Comparison of ENCODE assay signal across 10 mouse cellular contexts in genomic region chr11:80808551-80809070, GRCm38 (mm10). TPM values are rescaled to one million over a fixed set of nuclear protein-coding genes. Genes with fewer than 3 reads are reported as not detected.
DNase-seq lines count a peak whose midpoint lies in the region; ATAC-seq and TF ChIP-seq lines count a peak whose summit lies in the region.
"Had no signal": no experiment of that assay in that cellular context is flagged by ENCODE, and none has a peak within 500 bp of the region (broad histone marks: within the 10 kb centered on the region; RNA-seq: fewer than 3 reads in every experiment).

No protein-coding gene starts in this region.

- no peak overlapping the region for H3K4me2 ChIP-seq in liver, embryonic 14.5 days (ENCODE audit: low read depth)
- H3K4me2 ChIP-seq in heart, embryonic 11.5 days, result no peak overlapping the region
- H3K4me2 ChIP-seq: embryonic facial prominence, embryonic 13.5 days had no signal

- intact Hi-C loops in left cerebral cortex, postnatal 36 days (cut with DNase I), result no loop called here

- 42% methylated on average over 6 of the region's 6 CpGs for WGBS in liver, embryonic 14.5 days (ENCODE audit: insufficient replicate concordance)
- WGBS in heart, embryonic 11.5 days (ENCODE audit: insufficient replicate concordance), result 61% methylated on average over 6 of the region's 6 CpGs

- TF ChIP-seq EP300 in liver, embryonic 14.5 days (IDR thresholded peaks at IDR 0.05; ENCODE audit: low read depth), result no peak

- ATAC-seq in liver, embryonic 14.5 days (ENCODE audit: insufficient read depth), result peak; percentile 53; the same call in 1 of the 2 replicates
- no peak for ATAC-seq in heart, embryonic 11.5 days (replicated peaks; ENCODE audit: insufficient number of reproducible peaks, low FRiP score, low TSS enrichment)

- H3K36me3 ChIP-seq in liver, embryonic 14.5 days (replicated peaks; ENCODE audit: control insufficient read depth, insufficient read depth, low read depth), result no peaks in the 10 kb centered on the region
- H3K36me3 ChIP-seq in heart, embryonic 11.5 days (ENCODE audit: control insufficient read depth, insufficient read depth, low read length), result no peaks in the 10 kb centered on the region

- no peak overlapping the region for H3K4me3 ChIP-seq in liver, embryonic 14.5 days (ENCODE audit: insufficient read depth in 1 of 2, low read depth in 2 of 2, low read length in 2 of 2)
- no peak overlapping the region for H3K4me3 ChIP-seq in heart, embryonic 11.5 days (ENCODE audit: low read depth, low read length)
- H3K4me3 ChIP-seq: embryonic facial prominence, embryonic 13.5 days had no signal

- peak; percentile 68 for DNase-seq in adrenal gland, adult 2 months
- no peak for DNase-seq in adrenal gland, postnatal 4 days (ENCODE audit: low spot score in 2 of 2)
- peak; percentile 4 for DNase-seq in ovary, adult 18-20 months (ENCODE audit: low spot score)
- no peak for DNase-seq in ovary, postnatal 36 days (ENCODE audit: low spot score)
- no peak for DNase-seq in liver, embryonic 14.5 days (ENCODE audit: low read depth in 3 of 3, low spot score in 3 of 3)
- DNase-seq in yolk sac, embryonic 10.5 days (ENCODE audit: low spot score), result peak; percentile 52
- DNase-seq in left cerebral cortex, postnatal 36 days (ENCODE audit: low spot score in 2 of 2), result no peak

- H3K27ac ChIP-seq in liver, embryonic 14.5 days, result no peak overlapping the region
- H3K27ac ChIP-seq in heart, embryonic 11.5 days (ENCODE audit: low read depth, low read length), result no peak overlapping the region
- H3K27ac ChIP-seq: embryonic facial prominence, embryonic 13.5 days had no signal

- TF ChIP-seq CTCF in liver, embryonic 14.5 days (IDR thresholded peaks at IDR 0.05; ENCODE audit: low read depth), result peak; percentile 41

- peaks cover 0 to 10% of the 10 kb centered on the region in 2 experiments; a peak in 2 of 4 replicates for H3K4me1 ChIP-seq in liver, embryonic 14.5 days (replicated peaks; ENCODE audit: control insufficient read depth in 2 of 2, insufficient read depth in 2 of 2, low read length in 1 of 2)
- peaks cover 10% of the 10 kb centered on the region for H3K4me1 ChIP-seq in heart, embryonic 11.5 days (ENCODE audit: control insufficient read depth, insufficient read depth, low read length)

- H3K27me3 ChIP-seq in liver, embryonic 14.5 days (ENCODE audit: control insufficient read depth, insufficient read depth, low read length), result peaks cover 28% of the 10 kb centered on the region
- no peaks in the 10 kb centered on the region for H3K27me3 ChIP-seq in heart, embryonic 11.5 days (ENCODE audit: control insufficient read depth, insufficient read depth, low read length)
- H3K27me3 ChIP-seq: embryonic facial prominence, embryonic 13.5 days had no signal

- no peaks in the 10 kb centered on the region for H3K9me3 ChIP-seq in liver, embryonic 14.5 days (ENCODE audit: control insufficient read depth, low read length)
- no peaks in the 10 kb centered on the region for H3K9me3 ChIP-seq in heart, embryonic 11.5 days (replicated peaks; ENCODE audit: control insufficient read depth, low read length)
- H3K9me3 ChIP-seq: embryonic facial prominence, embryonic 13.5 days had no signal

- no peak overlapping the region for H3K9ac ChIP-seq in liver, embryonic 14.5 days (replicated peaks)
- no peak overlapping the region for H3K9ac ChIP-seq in heart, embryonic 11.5 days (ENCODE audit: low read depth, low read length)
- H3K9ac ChIP-seq: embryonic facial prominence, embryonic 13.5 days had no signal

RNA-seq across cellular contexts. Expression of gene Tmem98, which starts 1.4 kb away (rescaled TPM):
- 10 to 100 TPM; 39.6 to 73.2 TPM for total RNA-seq in adrenal gland, adult 2 months (2021)
- polyA plus RNA-seq in adrenal gland, adult 2 months (2012; rRNA removed), result 76.9 and 108 TPM in 2 replicates
- 10 to 100 TPM; 52.7 to 53.2 TPM for total RNA-seq in adrenal gland, postnatal 4 days (2021)
- polyA plus RNA-seq in liver, embryonic 14.5 days (2012; rRNA removed), result 5.3 and 5.5 TPM in 2 replicates
- 7.3 and 9.5 TPM in 2 replicates for polyA plus RNA-seq in liver, embryonic 14.5 days (2014; fragmentation: Nextera tagmentation; extraction: Ambion mirVana)
- 1 to 10 TPM; 4.8 to 9.4 TPM for total RNA-seq in left cerebral cortex, postnatal 36 days (2021)
- polyA plus RNA-seq in heart, embryonic 11.5 days (2014; fragmentation: Nextera tagmentation; extraction: Ambion mirVana), result 113 and 116 TPM in 2 replicates

RNA-seq across cellular contexts. Expression of gene Myo1d, which starts 28.8 kb away (rescaled TPM):
- 10 to 100 TPM; 63.8 to 87.9 TPM for total RNA-seq in adrenal gland, adult 2 months (2021)
- polyA plus RNA-seq in adrenal gland, adult 2 months (2012; rRNA removed), result 47.2 and 70.7 TPM in 2 replicates
- 10 to 100 TPM; 34.4 to 41.9 TPM for total RNA-seq in adrenal gland, postnatal 4 days (2021)
- 3.3 TPM in 2 replicates for polyA plus RNA-seq in liver, embryonic 14.5 days (2012; rRNA removed)
- 6.8 and 7.5 TPM in 2 replicates for polyA plus RNA-seq in liver, embryonic 14.5 days (2014; fragmentation: Nextera tagmentation; extraction: Ambion mirVana)
- total RNA-seq in left cerebral cortex, postnatal 36 days (2021), result 1 to 10 TPM; 6.5 to 7.0 TPM
- 10.8 and 11.1 TPM in 2 replicates for polyA plus RNA-seq in heart, embryonic 11.5 days (2014; fragmentation: Nextera tagmentation; extraction: Ambion mirVana)

RNA-seq across cellular contexts. Expression of gene Spaca3, which starts 49.6 kb away (rescaled TPM):
- not detected for total RNA-seq in adrenal gland, adult 2 months (2021)
- not detected in 2 replicates for polyA plus RNA-seq in adrenal gland, adult 2 months (2012; rRNA removed)
- not detected for total RNA-seq in adrenal gland, postnatal 4 days (2021)
- not detected in 2 replicates for polyA plus RNA-seq in liver, embryonic 14.5 days (2012; rRNA removed)
- 0.11 TPM in 1 of 2 replicates, not detected in the other for polyA plus RNA-seq in liver, embryonic 14.5 days (2014; fragmentation: Nextera tagmentation; extraction: Ambion mirVana)
- total RNA-seq in left cerebral cortex, postnatal 36 days (2021), result not detected
- polyA plus RNA-seq in heart, embryonic 11.5 days (2014; fragmentation: Nextera tagmentation; extraction: Ambion mirVana), result not detected in 2 replicates
- total RNA-seq: layer of hippocampus, adult 18-20 months had no signal
- polyA plus RNA-seq: embryonic facial prominence, embryonic 13.5 days had no signal

Comparison
In these comparisons a context has a peak if more than half of its experiments do, and no peak if none do; other contexts are left out.
1. DNase-seq: peak in adrenal gland, adult 2 months (single experiment), ovary, adult 18-20 months (single experiment) and yolk sac, embryonic 10.5 days (single experiment); none in adrenal gland, postnatal 4 days (0 of 2), ovary, postnatal 36 days (single experiment), liver, embryonic 14.5 days (0 of 3) and left cerebral cortex, postnatal 36 days (0 of 2).
2. RNA of gene Myo1d, which starts 28.8 kb away (total RNA-seq): 63.8 to 87.9 TPM in adrenal gland, adult 2 months and 34.4 to 41.9 TPM in adrenal gland, postnatal 4 days; 6.5 to 7.0 TPM in left cerebral cortex, postnatal 36 days; every median in the first group is over 4 times any median in the second.